Mouse (Mus musculus): Measurements from ENCODE around the gene Man1a.

Gene Man1a

GRCm38 (mm10) chr10:54061159-54061558 is 15.2 kb downstream of the Man1a start:
- DNase-seq (ENCODE audit: low spot score in 2 of 2): no peak

- DNase-seq (ENCODE audit: low spot score in 2 of 2): no peak
Measured at GRCm38 (mm10) chr10:54060587-54060986, 15.8 kb downstream of the Man1a start.

DNA sequence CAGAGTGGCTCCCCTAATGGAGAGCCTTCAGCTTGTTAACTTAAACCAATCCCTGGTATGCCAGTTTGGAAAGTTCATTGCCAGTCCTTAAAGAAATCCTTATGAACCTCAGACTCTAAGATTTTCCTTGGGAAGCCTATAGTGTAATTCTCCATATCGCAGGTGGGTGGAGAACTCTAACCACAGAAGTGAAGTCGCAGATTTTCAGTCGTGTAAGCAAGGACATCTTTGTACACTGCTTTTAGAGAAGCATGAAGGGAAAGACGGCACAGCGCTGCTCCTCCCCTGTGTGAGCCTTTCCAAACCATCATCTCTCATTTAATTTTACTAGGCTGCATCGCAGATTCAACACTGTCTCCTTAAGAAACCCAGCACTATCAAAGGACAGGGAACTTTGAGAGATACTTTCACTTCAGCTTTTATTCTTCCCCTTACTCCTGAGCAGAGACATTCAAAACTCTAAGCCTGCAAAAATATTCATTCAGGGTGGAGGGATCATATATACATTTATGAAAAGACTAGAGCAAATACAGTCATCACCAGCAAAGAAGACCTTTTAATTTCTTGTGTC is 16.6 kb downstream of the Man1a start:
- no peak for DNase-seq (ENCODE audit: low spot score in 2 of 2)

DNA sequence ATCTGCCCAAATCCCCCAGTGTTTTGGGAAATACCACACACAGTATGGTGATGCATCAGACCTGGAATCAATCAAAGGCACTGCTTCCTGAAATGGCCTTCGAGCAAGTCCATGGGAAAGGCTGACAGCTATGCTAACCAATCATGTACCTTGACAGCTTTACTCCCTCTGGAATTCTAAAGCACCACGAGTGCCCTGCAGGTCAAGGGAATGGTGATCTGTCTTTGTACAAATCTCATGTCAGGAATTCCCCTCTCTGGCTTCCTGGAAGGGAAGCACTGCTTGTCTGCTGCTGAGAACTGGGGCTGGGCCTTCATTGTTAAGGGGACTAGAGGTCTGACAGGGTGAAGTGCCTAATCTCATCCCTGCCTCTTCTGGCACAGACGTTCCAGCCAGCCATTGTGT is 17.3 kb downstream of the Man1a start:
- no peak for DNase-seq (ENCODE audit: low spot score in 2 of 2)

DNA sequence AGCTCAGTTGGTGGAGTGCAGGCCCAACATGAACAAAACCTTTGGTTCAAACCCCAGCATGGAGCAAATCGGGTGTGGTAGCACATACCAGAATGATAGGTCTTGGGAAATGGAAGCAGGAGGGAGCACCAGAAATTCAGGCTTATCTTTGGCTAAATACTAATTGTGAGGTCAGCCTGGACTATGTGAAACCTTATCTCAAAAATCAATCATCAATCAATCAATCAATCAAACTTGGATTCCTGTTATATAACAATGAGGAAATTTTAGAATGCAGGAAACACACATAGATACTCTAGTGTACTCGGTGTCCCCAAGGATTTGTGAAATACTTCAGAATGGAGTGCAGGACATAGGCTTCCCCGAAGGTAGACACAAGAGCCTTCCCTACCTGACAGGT is 17.8 kb downstream of the Man1a start:
- DNase-seq (ENCODE audit: low spot score in 2 of 2): no peak

DNA sequence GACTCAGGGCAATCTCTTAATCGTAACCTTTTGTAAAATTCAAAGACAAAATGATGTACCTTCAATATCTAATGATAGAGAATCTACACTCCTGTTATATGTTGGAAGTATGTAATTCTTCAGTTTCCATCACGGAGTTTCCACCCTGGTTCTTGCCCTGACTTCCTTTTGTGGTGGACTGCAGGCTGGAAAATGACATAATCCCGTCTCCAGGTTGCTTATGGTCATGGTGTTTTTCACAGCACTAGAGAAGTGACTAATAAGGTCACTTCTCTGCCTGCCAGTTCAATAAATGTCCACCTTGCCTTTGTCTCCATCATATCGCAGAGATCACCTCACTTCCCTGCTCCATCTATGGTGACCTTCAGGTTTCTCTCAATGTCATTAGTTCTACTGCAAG is 22.2 kb downstream of the Man1a start:
- DNase-seq (ENCODE audit: low spot score in 2 of 2): no peak

DNA sequence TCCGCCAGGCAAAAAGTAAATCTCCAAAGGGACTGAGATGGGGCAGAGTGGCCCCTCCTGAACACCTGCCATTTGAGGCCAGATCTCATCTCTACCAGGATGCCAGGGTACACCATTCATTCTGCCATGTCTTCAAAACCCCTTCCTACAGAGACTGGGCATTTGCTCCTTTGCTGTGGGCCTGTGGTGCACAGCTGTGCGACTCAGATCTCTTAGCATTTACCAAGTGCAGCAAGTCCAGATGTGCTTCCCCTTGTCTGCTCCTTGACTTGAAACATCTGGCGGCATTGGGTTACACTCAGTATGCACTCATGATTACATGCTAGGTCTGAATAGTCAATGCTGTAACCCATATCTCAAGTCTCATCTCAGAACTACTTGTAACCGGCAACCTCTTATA is 28.5 kb downstream of the Man1a start:
- DNase-seq (ENCODE audit: low spot score in 2 of 2): peak; percentile 27 to 38

- no peak for DNase-seq (ENCODE audit: low spot score in 2 of 2)
Measured at GRCm38 (mm10) chr10:54043358-54043757, 33.1 kb downstream of the Man1a start.

DNA sequence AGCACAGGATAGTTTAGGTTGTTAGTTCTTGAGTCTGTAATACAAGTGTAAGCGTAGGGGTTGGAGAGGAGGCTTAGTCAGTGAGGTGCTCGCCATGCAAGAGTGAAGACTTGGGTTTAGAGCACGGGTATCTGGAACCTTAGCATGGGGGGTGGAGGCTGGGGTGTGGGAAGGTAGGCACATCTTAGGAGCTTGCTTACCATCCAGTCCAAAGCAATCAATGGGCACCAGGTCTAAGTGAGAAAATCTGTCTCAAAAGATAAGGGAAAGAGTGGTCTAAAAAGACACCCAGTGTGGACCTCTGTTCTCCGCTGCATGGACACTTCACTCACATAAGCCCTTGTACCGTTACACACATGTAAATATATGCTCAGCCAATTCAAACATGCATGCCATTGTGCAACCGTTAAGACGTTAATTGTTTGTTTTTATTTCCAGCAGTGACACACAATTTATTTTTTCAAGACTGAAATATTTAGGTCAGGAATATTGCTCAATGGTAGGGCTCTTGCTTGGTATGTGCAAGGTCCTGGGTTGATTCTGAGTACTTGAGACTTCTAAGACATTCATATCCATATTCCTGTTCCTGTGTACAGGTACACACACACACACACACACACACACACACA is 34.1 kb downstream of the Man1a start:
- DNase-seq (ENCODE audit: low spot score in 2 of 2): no peak

- DNase-seq (ENCODE audit: low spot score in 2 of 2): peak; percentile 42 to 48
Measured at GRCm38 (mm10) chr10:54040261-54041165, 35.9 kb downstream of the Man1a start.

- peak; percentile 20 to 36 for DNase-seq (ENCODE audit: low spot score in 2 of 2)
Measured at GRCm38 (mm10) chr10:54039754-54040153, 36.7 kb downstream of the Man1a start.

DNA sequence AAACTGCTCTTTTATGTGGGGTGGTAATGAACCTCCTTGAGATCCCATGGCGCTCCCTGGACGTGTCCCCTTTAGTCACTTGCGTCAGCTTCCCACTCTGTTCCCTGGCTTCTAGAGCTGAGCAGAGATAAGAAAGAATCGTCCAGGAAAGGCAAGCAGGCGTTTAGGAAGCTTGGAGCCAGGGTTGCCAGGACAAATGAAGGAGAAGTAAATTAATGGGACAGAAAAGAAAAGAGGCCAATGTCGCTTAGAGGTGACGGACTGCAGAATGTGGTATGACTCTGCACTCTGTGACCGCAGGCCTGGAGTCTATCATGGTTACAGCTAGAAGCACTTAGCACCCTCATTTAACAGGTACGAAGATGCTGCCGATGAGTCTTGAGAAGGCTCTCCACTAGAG is 37.7 kb downstream of the Man1a start:
- no peak for DNase-seq (ENCODE audit: low spot score in 2 of 2)

DNA sequence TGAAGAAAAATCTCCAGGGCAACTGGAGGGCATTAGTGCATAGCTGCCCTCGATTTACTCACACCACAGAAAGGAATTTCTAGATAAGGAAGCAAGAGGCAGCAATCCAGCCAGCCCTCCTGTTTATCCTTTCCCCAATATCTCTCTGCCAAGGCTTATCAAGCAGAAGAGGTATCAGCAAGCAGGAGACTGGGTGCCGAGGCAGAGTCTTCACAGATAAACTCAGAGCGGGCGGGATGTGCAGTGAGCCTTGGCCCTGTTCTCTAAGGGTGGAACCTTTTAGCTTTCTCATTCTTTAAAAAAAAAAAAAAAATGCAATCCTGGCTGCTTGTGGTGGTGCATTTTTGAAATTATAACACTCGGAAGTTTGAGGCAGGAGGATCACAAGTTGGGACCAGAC is 38.2 kb downstream of the Man1a start:
- DNase-seq (ENCODE audit: low spot score in 2 of 2): no peak

GRCm38 (mm10) chr10:54037348-54038010 is 38.9 kb downstream of the Man1a start:
- no peak for DNase-seq (ENCODE audit: low spot score in 2 of 2)

- DNase-seq (ENCODE audit: low spot score in 2 of 2): no peak
Measured at GRCm38 (mm10) chr10:54035586-54035985, 40.8 kb downstream of the Man1a start.

- DNase-seq (ENCODE audit: low spot score in 2 of 2): no peak
Measured at GRCm38 (mm10) chr10:54034779-54035178, 41.6 kb downstream of the Man1a start.

- peak in 1 of 2 experiments; percentile 21 for DNase-seq (ENCODE audit: low spot score in 2 of 2)
Measured at GRCm38 (mm10) chr10:54032316-54033092, 43.9 kb downstream of the Man1a start.

- DNase-seq (ENCODE audit: low spot score in 2 of 2): no peak
Measured at GRCm38 (mm10) chr10:54028866-54029265, 47.5 kb downstream of the Man1a start.

DNA sequence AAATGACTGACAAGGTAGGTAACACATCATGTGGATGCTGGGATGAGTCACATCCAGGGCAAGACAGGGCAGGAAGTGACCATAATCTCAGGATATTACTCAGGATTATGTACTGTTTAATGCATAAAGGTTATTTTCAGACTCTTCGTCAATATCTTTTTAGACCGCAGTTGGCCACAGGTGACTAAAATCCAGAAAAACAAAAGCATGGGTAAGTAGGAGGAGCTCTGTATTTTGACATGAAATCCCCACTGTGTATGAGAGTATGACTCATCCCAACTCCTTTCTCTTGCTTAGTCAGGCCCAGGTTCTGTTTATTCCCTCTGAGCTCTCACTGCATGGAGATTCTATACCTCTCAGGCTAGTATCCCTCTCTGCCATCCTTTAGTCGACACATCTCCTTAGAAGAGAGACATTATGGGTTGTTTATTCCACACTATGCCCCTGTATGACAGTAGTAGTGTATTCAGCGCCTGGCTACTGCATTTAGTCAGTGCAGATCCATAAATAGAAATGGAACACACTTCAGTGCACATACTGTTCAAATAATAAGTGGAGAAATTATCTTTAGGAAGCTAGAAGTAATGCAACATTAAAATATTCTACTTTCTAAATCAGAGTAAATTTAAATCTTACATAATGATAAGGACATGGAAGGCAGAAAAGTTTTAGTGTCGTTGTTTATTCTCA is 49.5 kb downstream of the Man1a start:
- no peak for DNase-seq (ENCODE audit: low spot score in 2 of 2)

- no peak for DNase-seq (ENCODE audit: low spot score in 2 of 2)
Measured at GRCm38 (mm10) chr10:54026101-54026500, 50.3 kb downstream of the Man1a start.

DNA sequence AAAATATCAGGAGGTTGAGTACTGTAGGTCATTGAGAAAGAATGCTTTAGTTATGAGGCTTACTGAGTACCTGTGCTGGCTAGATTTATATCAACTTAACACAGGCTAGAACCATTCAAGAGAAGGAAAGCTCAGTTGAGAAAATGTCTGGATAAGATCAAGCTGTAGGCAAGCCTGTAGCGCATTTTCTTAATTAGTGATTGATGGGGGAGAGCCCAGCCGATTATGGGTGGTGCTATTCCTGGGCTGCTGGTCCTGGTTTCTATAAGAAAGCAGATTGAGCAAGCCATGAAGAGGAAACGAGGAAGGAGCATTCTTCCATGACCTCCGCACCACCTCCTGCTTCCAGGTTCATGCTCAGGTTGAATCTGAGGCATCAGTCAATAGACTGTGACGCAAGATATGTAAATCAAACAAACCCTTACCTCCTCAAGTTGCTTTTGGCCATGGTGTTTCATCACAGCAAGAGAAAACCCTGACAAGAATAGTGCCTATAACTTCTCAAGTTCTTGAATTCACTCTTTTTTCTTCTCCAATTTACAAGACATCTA is 58.4 kb downstream of the Man1a start:
- DNase-seq (ENCODE audit: low spot score in 2 of 2): no peak
